Comparison of ENCODE assay signal across 9 mouse cellular contexts in the genomic region with DNA sequence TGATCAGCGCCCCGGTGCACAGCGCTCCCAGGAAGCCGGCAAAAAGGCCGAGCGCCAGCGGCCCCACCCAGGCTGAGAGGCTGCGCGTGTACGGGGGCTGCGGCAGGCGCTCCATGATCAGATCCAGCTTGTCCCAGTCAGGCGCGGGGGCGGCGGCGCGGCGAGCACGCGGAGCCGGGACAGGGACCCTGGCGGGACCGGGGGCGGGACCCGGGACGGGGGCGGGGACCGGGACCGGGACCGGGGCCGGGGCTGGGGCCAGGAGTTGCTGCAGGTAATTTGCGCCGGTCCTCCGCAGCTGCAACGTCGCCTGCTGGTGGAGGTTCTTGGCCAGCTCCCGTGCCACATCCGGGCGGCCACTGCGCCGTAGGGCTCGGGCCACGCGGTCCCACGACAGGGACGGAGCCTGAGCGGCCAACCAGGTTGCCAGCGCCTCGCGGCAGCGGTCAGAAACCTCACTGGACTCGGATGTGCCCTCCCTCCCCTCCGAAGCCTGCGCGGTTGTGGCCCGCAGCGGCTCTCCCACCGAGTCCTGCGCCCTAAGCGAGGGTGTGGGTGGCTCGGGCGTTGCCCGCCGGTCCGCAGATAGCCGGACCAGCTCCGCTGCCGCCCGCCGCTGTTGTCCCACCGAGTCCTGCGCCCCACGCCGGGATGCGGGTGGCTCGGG. TPM values are rescaled to one million over a fixed set of nuclear protein-coding genes. Genes with fewer than 3 reads are reported as not detected.
DNase-seq lines count a peak whose midpoint lies in the region; ATAC-seq and TF ChIP-seq lines count a peak whose summit lies in the region.
"Had no signal": no experiment of that assay in that cellular context is flagged by ENCODE, and none has a peak within 500 bp of the region (broad histone marks: within the 10 kb centered on the region; RNA-seq: fewer than 3 reads in every experiment).

No protein-coding gene starts in this region.

- peaks cover 43% of the 10 kb centered on the region for H3K27me3 ChIP-seq in forebrain, postnatal 0 days (ENCODE audit: insufficient read depth, low read length)
- peaks cover 48% of the 10 kb centered on the region for H3K27me3 ChIP-seq in hindbrain, embryonic 14.5 days (ENCODE audit: control insufficient read depth, insufficient read depth, low read length)
- peaks cover 94% of the 10 kb centered on the region for H3K27me3 ChIP-seq in liver, embryonic 12.5 days (replicated peaks)
- H3K27me3 ChIP-seq in neural tube, embryonic 15.5 days (replicated peaks): peaks cover 67% of the 10 kb centered on the region

- no peaks in the 10 kb centered on the region for H3K4me1 ChIP-seq in forebrain, postnatal 0 days (ENCODE audit: insufficient read depth)
- H3K4me1 ChIP-seq in hindbrain, embryonic 14.5 days (replicated peaks; ENCODE audit: control insufficient read depth, insufficient read depth, low read length): peaks cover 18% of the 10 kb centered on the region
- H3K4me1 ChIP-seq in liver, embryonic 12.5 days: peaks cover 11% of the 10 kb centered on the region; the same call in 1 of the 2 replicates
- H3K4me1 ChIP-seq in neural tube, embryonic 15.5 days: peaks cover 17% of the 10 kb centered on the region

- peak overlapping the region; percentile 45 for H3K4me3 ChIP-seq in forebrain, postnatal 0 days (ENCODE audit: low read depth, low read length)
- peak overlapping the region; percentile 50 for H3K4me3 ChIP-seq in hindbrain, embryonic 14.5 days (replicated peaks; ENCODE audit: low read length)
- peak overlapping the region; percentile 40 for H3K4me3 ChIP-seq in liver, embryonic 12.5 days
- peak overlapping the region; percentile 47 for H3K4me3 ChIP-seq in neural tube, embryonic 15.5 days (replicated peaks)

- peaks cover 5% of the 10 kb centered on the region; the same call in 1 of the 2 replicates for H3K36me3 ChIP-seq in forebrain, postnatal 0 days (ENCODE audit: insufficient read depth)
- H3K36me3 ChIP-seq in hindbrain, embryonic 14.5 days (replicated peaks; ENCODE audit: control insufficient read depth, insufficient read depth): no peaks in the 10 kb centered on the region
- no peaks in the 10 kb centered on the region for H3K36me3 ChIP-seq in liver, embryonic 12.5 days
- peaks cover 5% of the 10 kb centered on the region; the same call in 1 of the 2 replicates for H3K36me3 ChIP-seq in neural tube, embryonic 15.5 days

- DNase-seq in adrenal gland, adult 18-20 months (ENCODE audit: low spot score in 2 of 2): peak; percentile 49 to 57
- no peak for DNase-seq in adrenal gland, adult 8-10 months
- DNase-seq in Muller cell, postnatal 12 days (ENCODE audit: inconsistent ontology term): peak; percentile 65
- DNase-seq in forebrain, postnatal 0 days: peak; percentile 25
- peak; percentile 45 for DNase-seq in hindbrain, embryonic 14.5 days (ENCODE audit: low spot score)

- H3K4me2 ChIP-seq in forebrain, postnatal 0 days (ENCODE audit: low read depth): peak overlapping the region; percentile 92
- peak overlapping the region; percentile 99 for H3K4me2 ChIP-seq in hindbrain, embryonic 14.5 days (replicated peaks)
- peak overlapping the region; percentile 65 for H3K4me2 ChIP-seq in liver, embryonic 12.5 days
- H3K4me2 ChIP-seq in neural tube, embryonic 15.5 days: peak overlapping the region; percentile 94

- no peak overlapping the region for H3K27ac ChIP-seq in forebrain, postnatal 0 days (ENCODE audit: low read depth, low read length)
- no peak overlapping the region for H3K27ac ChIP-seq in hindbrain, embryonic 14.5 days
- H3K27ac ChIP-seq in liver, embryonic 12.5 days: no peak overlapping the region
- no peak overlapping the region for H3K27ac ChIP-seq in neural tube, embryonic 15.5 days (replicated peaks)

- no peak for TF ChIP-seq CTCF in forebrain, postnatal 0 days (IDR thresholded peaks at IDR 0.05; ENCODE audit: low read depth)

- peak; percentile 71 for ATAC-seq in forebrain, postnatal 0 days
- peak; percentile 34; the same call in 1 of the 2 replicates for ATAC-seq in hindbrain, embryonic 14.5 days (ENCODE audit: low FRiP score)
- no peak for ATAC-seq in liver, embryonic 12.5 days
- peak; percentile 53; the same call in 1 of the 2 replicates for ATAC-seq in neural tube, embryonic 15.5 days (ENCODE audit: low FRiP score)
- ATAC-seq in megakaryocyte-erythroid progenitor cell, adult 5-6 weeks (replicated peaks; ENCODE audit: low FRiP score, low TSS enrichment, poor library complexity, severe bottlenecking): no peak

- peak overlapping the region; percentile 56 for H3K9ac ChIP-seq in forebrain, postnatal 0 days
- peak overlapping the region; percentile 70 for H3K9ac ChIP-seq in hindbrain, embryonic 14.5 days
- H3K9ac ChIP-seq in liver, embryonic 12.5 days: 0 out of 2 replicates have a peak overlapping the region, but pooled peaks have one; percentile 2
- H3K9ac ChIP-seq in neural tube, embryonic 15.5 days (replicated peaks): peak overlapping the region; percentile 54

- 3% methylated on average over 59 of the region's 77 CpGs for WGBS in forebrain, postnatal 0 days
- under 1% methylated on average over 74 of the region's 77 CpGs for WGBS in hindbrain, embryonic 14.5 days
- 1% methylated on average over 68 of the region's 77 CpGs for WGBS in liver, embryonic 12.5 days (ENCODE audit: insufficient replicate concordance)
- WGBS in neural tube, embryonic 15.5 days: under 1% methylated on average over 69 of the region's 77 CpGs

- no peaks in the 10 kb centered on the region for H3K9me3 ChIP-seq in forebrain, postnatal 0 days (ENCODE audit: low read length)
- H3K9me3 ChIP-seq in hindbrain, embryonic 14.5 days (ENCODE audit: control insufficient read depth, low read length): no peaks in the 10 kb centered on the region
- H3K9me3 ChIP-seq in liver, embryonic 12.5 days (replicated peaks): no peaks in the 10 kb centered on the region
- no peaks in the 10 kb centered on the region for H3K9me3 ChIP-seq in neural tube, embryonic 15.5 days (replicated peaks)

RNA-seq across cellular contexts. Expression of a gene that starts 0.5 kb away (rescaled TPM):
- not detected for total RNA-seq in adrenal gland, adult 18-20 months (2021)
- total RNA-seq in adrenal gland, adult 8-10 months (2022): under 1 TPM in 1 of 4 experiments, not detected in 3; 0.38 TPM
- not detected in 2 replicates for total RNA-seq in forebrain, postnatal 0 days (2014; rRNA removed)
- polyA plus RNA-seq in forebrain, postnatal 0 days (2015; fragmentation: Nextera tagmentation; extraction: Ambion mirVana): not detected in 2 replicates
- not detected in 2 replicates for polyA plus RNA-seq in hindbrain, embryonic 14.5 days (2014; fragmentation: Nextera tagmentation; extraction: Ambion mirVana)
- not detected in 2 replicates for polyA plus RNA-seq in liver, embryonic 12.5 days (2016; fragmentation: Nextera tagmentation; extraction: Ambion mirVana)
- 0.14 TPM in 1 of 2 replicates, not detected in the other for polyA plus RNA-seq in neural tube, embryonic 15.5 days (2015; fragmentation: Nextera tagmentation; extraction: Ambion mirVana)
- total RNA-seq in megakaryocyte-erythroid progenitor cell, adult 5-6 weeks (2014; fragmentation: Nextera tagmentation): not detected in 2 replicates
- not detected in 2 replicates for total RNA-seq in megakaryocyte-erythroid progenitor cell, adult 5-6 weeks (2017)
- total RNA-seq: common myeloid progenitor, adult 5-6 weeks had no signal

RNA-seq across cellular contexts. Expression of a gene that starts 31.7 kb away (rescaled TPM):
- total RNA-seq in adrenal gland, adult 18-20 months (2021): 1 to 10 TPM; 4.7 to 7.1 TPM
- 1 to 10 TPM; 6.4 to 9.1 (median 7.4) TPM for total RNA-seq in adrenal gland, adult 8-10 months (2022)
- 0.85 and 1.3 TPM in 2 replicates for total RNA-seq in forebrain, postnatal 0 days (2014; rRNA removed)
- polyA plus RNA-seq in forebrain, postnatal 0 days (2015; fragmentation: Nextera tagmentation; extraction: Ambion mirVana): 0.06 TPM in 1 of 2 replicates, not detected in the other
- 0.16 and 0.17 TPM in 2 replicates for polyA plus RNA-seq in hindbrain, embryonic 14.5 days (2014; fragmentation: Nextera tagmentation; extraction: Ambion mirVana)
- 0.17 and 0.25 TPM in 2 replicates for polyA plus RNA-seq in liver, embryonic 12.5 days (2016; fragmentation: Nextera tagmentation; extraction: Ambion mirVana)
- 0.20 and 0.22 TPM in 2 replicates for polyA plus RNA-seq in neural tube, embryonic 15.5 days (2015; fragmentation: Nextera tagmentation; extraction: Ambion mirVana)
- total RNA-seq in megakaryocyte-erythroid progenitor cell, adult 5-6 weeks (2014; fragmentation: Nextera tagmentation): not detected in 2 replicates
- total RNA-seq in megakaryocyte-erythroid progenitor cell, adult 5-6 weeks (2017): not detected in 2 replicates
- total RNA-seq: common myeloid progenitor, adult 5-6 weeks had no signal

Comparison
In these comparisons a context has a peak if more than half of its experiments do, and no peak if none do; other contexts are left out.
1. ATAC-seq: peak in forebrain, postnatal 0 days (single experiment), hindbrain, embryonic 14.5 days (single experiment) and neural tube, embryonic 15.5 days (single experiment); none in liver, embryonic 12.5 days (single experiment) and megakaryocyte-erythroid progenitor cell, adult 5-6 weeks (single experiment).
2. H3K9ac ChIP-seq: peak in every context shown above with its lines; median percentile 70 in hindbrain, embryonic 14.5 days; 56 in forebrain, postnatal 0 days; 54 in neural tube, embryonic 15.5 days; 2 in liver, embryonic 12.5 days.
3. Peak in every context shown above with its lines, with median percentiles within 50 percentile points of each other: H3K4me2 ChIP-seq and H3K4me3 ChIP-seq.